Mouse (Mus musculus): Measurements from ENCODE around the gene Ddost. TPM values are rescaled to one million over a fixed set of nuclear protein-coding genes. Genes with fewer than 3 reads are reported as not detected.

Gene Ddost
- polyA plus RNA-seq, 1 experiment from 2014 or later, result 214 TPM

Small RNA genes within 50 kb of the gene (microRNA-seq; reads per million reads assigned to microRNA genes)
- gene Gm27646 (not detected), gene Mir7019 (0.89 reads per million)

Other genes with a start within 250 kb of the Ddost start
- gene Hp1bp3, start 88.4 kb upstream of the Ddost start, polyA plus RNA-seq (2015; fragmentation: Nextera tagmentation; extraction: Ambion mirVana), result 172 and 212 TPM in 2 replicates
- 9.4 TPM in 2 replicates for gene Sh2d5, start 54.3 kb upstream of the Ddost start, polyA plus RNA-seq (2015; fragmentation: Nextera tagmentation; extraction: Ambion mirVana)
- gene Kif17, start 54.3 kb upstream of the Ddost start, polyA plus RNA-seq (2015; fragmentation: Nextera tagmentation; extraction: Ambion mirVana), result 2.1 and 2.2 TPM in 2 replicates
- gene Pink1, start 21.6 kb downstream of the Ddost start, polyA plus RNA-seq (2015; fragmentation: Nextera tagmentation; extraction: Ambion mirVana), result 84.9 and 94.0 TPM in 2 replicates
- 6.4 and 7.1 TPM in 2 replicates for gene Cda, start 63.3 kb downstream of the Ddost start, polyA plus RNA-seq (2015; fragmentation: Nextera tagmentation; extraction: Ambion mirVana)
- gene Fam43b, start 91.8 kb downstream of the Ddost start, polyA plus RNA-seq (2015; fragmentation: Nextera tagmentation; extraction: Ambion mirVana), result 2.2 and 2.6 TPM in 2 replicates
- 19.8 and 21.6 TPM in 2 replicates for gene Mul1, start 129.9 kb downstream of the Ddost start, polyA plus RNA-seq (2015; fragmentation: Nextera tagmentation; extraction: Ambion mirVana)
- 15.0 and 15.3 TPM in 2 replicates for gene Camk2n1, start 149.6 kb downstream of the Ddost start, polyA plus RNA-seq (2015; fragmentation: Nextera tagmentation; extraction: Ambion mirVana)